Mouse (Mus musculus): ENCODE data around the gene Idh2.

DNA sequence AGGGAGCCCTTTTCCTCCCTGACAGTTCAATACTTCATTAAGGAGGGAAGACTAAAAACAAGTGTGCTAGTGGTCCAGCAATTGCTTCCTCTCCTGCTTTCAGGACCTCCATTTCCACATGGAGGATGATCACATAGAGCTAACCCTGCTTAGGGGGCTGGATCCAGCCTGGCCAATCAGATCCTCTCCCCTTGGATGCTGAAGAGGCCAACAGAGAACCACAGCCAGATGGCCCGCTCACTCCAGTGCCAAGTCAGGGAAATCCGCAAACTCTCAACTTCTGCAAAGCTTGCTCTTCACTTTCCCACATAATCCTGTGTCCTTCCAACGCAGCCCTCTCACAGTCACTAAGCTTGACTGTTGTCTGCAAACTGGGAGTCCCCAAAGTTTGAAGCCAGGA, 11.9 kb downstream of the Idh2 start:
- no peak for TF ChIP-seq ZNF384 (IDR thresholded peaks at IDR 0.05; ENCODE audit: low read depth, low read length)
- TF ChIP-seq HCFC1 (IDR thresholded peaks at IDR 0.05; ENCODE audit: borderline replicate concordance, insufficient read depth, low read length): no peak
- TF ChIP-seq CHD2 (IDR thresholded peaks at IDR 0.05; ENCODE audit: low read depth, low read length): no peak
- TF ChIP-seq MAFK (IDR thresholded peaks at IDR 0.05; ENCODE audit: insufficient read depth, low read depth, low read length): no peak
